Mouse (Mus musculus) liver, postnatal 0 days (tissue): ENCODE results near the gene Chic2.

Experiments
- CTCF ChIP-seq: sonication (generic); IDR thresholded peaks from 2 replicates; pipeline ENCODE4 v1.5.1; 2016; ENCODE audit warnings: antibody characterized with exemption, low read depth
- EP300 ChIP-seq: IDR thresholded peaks from 2 replicates; pipeline ENCODE4 v1.6.1; 2016; ENCODE audit warnings: antibody characterized with exemption, low read depth, mild to moderate bottlenecking

DNA sequence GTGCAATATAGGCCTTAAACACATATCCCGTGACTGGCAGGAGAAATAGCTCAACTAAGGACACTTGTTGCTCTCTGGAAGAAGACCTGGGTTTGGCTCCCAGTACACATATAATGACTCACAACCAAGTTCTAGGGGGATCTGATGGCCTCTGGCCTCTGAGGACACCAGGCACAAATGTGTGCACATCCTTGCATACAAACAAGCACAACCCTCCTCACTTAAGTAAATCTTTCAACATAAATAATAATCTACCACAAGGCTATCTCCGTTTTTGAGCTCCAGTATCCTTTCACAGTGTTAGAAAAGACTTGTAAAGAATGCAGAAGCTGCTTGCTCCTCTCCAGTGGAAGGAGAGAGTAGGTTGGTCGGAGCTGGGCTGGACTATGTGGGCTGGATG lies 29.1 kb upstream of the Chic2 start:
- TF ChIP-seq CTCF (no peak), EP300 (no peak)
